Mouse (Mus musculus): ENCODE data around the gene Eya4.

Eya4 gene

GRCm38 (mm10) chr10:23073431-23073830 lies 277.2 kb downstream of the Eya4 start:
- no peak for DNase-seq (ENCODE audit: extremely low read depth, low read depth)

- no peak for DNase-seq (ENCODE audit: extremely low read depth, low read depth)
These were observed 286.9 kb downstream of the Eya4 start for GRCm38 (mm10) chr10:23063637-23064036.

GRCm38 (mm10) chr10:23062719-23063118 lies 287.9 kb downstream of the Eya4 start:
- no peak for DNase-seq (ENCODE audit: extremely low read depth, low read depth)

- DNase-seq (ENCODE audit: extremely low read depth, low read depth) = no peak
These were observed 289.9 kb downstream of the Eya4 start for GRCm38 (mm10) chr10:23060694-23061060.

GRCm38 (mm10) chr10:23060041-23060693 lies 290.4 kb downstream of the Eya4 start:
- no peak for DNase-seq (ENCODE audit: extremely low read depth, low read depth)

- DNase-seq (ENCODE audit: extremely low read depth, low read depth) = no peak
These were observed 297.1 kb downstream of the Eya4 start for GRCm38 (mm10) chr10:23053379-23053915.
